Mouse (Mus musculus): ENCODE results near the gene Alg2. TPM values are rescaled to one million over a fixed set of nuclear protein-coding genes. Genes with fewer than 3 reads are reported as not detected.

Alg2 gene
- total RNA-seq, 2 experiments from 2014 or later: 9.3 to 9.6 TPM

GRCm38 (mm10) chr4:47449586-47450522 is 24.3 kb downstream of the Alg2 start:
- no peak for DNase-seq

- no peak for DNase-seq
Measured at GRCm38 (mm10) chr4:47449116-47449515, 25.0 kb downstream of the Alg2 start.

- no peak for DNase-seq
Measured at GRCm38 (mm10) chr4:47448526-47448925, 25.6 kb downstream of the Alg2 start.

- DNase-seq: no peak
Measured at GRCm38 (mm10) chr4:47440951-47441350, 33.2 kb downstream of the Alg2 start.

GRCm38 (mm10) chr4:47438956-47439355 is 35.2 kb downstream of the Alg2 start:
- DNase-seq: no peak

- peak; percentile 67 for DNase-seq
Measured at GRCm38 (mm10) chr4:47437365-47438340, 36.5 kb downstream of the Alg2 start.

GRCm38 (mm10) chr4:47435566-47436360 is 38.4 kb downstream of the Alg2 start:
- no peak for DNase-seq

- no peak for DNase-seq
Measured at GRCm38 (mm10) chr4:47435131-47435530, 39.0 kb downstream of the Alg2 start.

GRCm38 (mm10) chr4:47432766-47433165 is 41.4 kb downstream of the Alg2 start:
- no peak for DNase-seq

GRCm38 (mm10) chr4:47431081-47431480 is 43.1 kb downstream of the Alg2 start:
- no peak for DNase-seq

- no peak for DNase-seq
Measured at GRCm38 (mm10) chr4:47430557-47430956, 43.6 kb downstream of the Alg2 start.

- no peak for DNase-seq
Measured at GRCm38 (mm10) chr4:47427606-47428005, 46.5 kb downstream of the Alg2 start.

GRCm38 (mm10) chr4:47425247-47425830 is 48.8 kb downstream of the Alg2 start:
- DNase-seq: no peak

GRCm38 (mm10) chr4:47424376-47424775 is 49.8 kb downstream of the Alg2 start:
- no peak for DNase-seq

GRCm38 (mm10) chr4:47422946-47423345 is 51.2 kb downstream of the Alg2 start:
- no peak for DNase-seq

GRCm38 (mm10) chr4:47422194-47422593 is 51.9 kb downstream of the Alg2 start:
- no peak for DNase-seq

GRCm38 (mm10) chr4:47420191-47420590 is 53.9 kb downstream of the Alg2 start:
- no peak for DNase-seq

GRCm38 (mm10) chr4:47419268-47419973 is 54.7 kb downstream of the Alg2 start:
- no peak for DNase-seq

- no peak for DNase-seq
Measured at GRCm38 (mm10) chr4:47417871-47418270, 56.3 kb downstream of the Alg2 start.
